ENCODE assay signal across 27 mouse cellular contexts in the genomic region with DNA sequence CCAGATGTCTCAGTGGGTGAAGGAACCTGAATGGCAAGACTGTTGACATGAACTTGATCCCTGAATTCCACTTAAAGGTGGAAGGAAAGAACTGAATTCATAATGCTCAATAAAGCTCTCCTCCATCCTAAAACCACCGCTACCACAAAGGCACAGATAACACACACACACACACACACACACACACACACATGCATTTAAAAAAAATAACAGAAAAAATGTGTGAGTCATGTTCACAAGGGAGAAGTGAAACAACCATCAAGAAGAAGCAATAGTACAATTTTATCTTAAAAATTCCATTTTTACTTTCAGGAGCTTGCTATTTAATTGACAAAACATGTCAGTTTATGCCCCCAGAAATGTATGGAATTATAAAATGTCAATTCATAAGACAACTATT.
"Had no signal": no experiment of that assay in that cellular context is flagged by ENCODE, and none has a peak within 500 bp of the region (broad histone marks: within the 10 kb centered on the region; RNA-seq: fewer than 3 reads in every experiment).

No protein-coding gene starts in this region.

- H3K4me2 ChIP-seq: embryonic facial prominence, embryonic 12.5 days; embryonic facial prominence, embryonic 13.5 days; embryonic facial prominence, embryonic 15.5 days; forebrain, embryonic 12.5 days; forebrain, embryonic 13.5 days; forebrain, embryonic 15.5 days had no signal

- H3K27ac ChIP-seq: embryonic facial prominence, embryonic 10.5 days; embryonic facial prominence, embryonic 12.5 days; embryonic facial prominence, embryonic 13.5 days; embryonic facial prominence, embryonic 15.5 days; forebrain, embryonic 10.5 days; forebrain, embryonic 12.5 days; forebrain, embryonic 13.5 days; forebrain, embryonic 15.5 days; gastrocnemius, adult 2 months; heart, adult 2 months had no signal

- H3K36me3 ChIP-seq: embryonic facial prominence, embryonic 10.5 days; embryonic facial prominence, embryonic 12.5 days; embryonic facial prominence, embryonic 13.5 days; embryonic facial prominence, embryonic 15.5 days; forebrain, embryonic 10.5 days; forebrain, embryonic 12.5 days; forebrain, embryonic 15.5 days had no signal

- H3K9ac ChIP-seq: embryonic facial prominence, embryonic 12.5 days; embryonic facial prominence, embryonic 13.5 days; embryonic facial prominence, embryonic 15.5 days; forebrain, embryonic 12.5 days; forebrain, embryonic 13.5 days; forebrain, embryonic 15.5 days; forebrain, postnatal 0 days had no signal

- H3K9me3 ChIP-seq: embryonic facial prominence, embryonic 10.5 days; embryonic facial prominence, embryonic 12.5 days; embryonic facial prominence, embryonic 13.5 days; embryonic facial prominence, embryonic 15.5 days; forebrain, embryonic 10.5 days; forebrain, embryonic 12.5 days; forebrain, embryonic 13.5 days; forebrain, embryonic 15.5 days had no signal

- DNase-seq: cerebellum, adult 9-10 months; cerebellum, adult 9-11 months; cerebellum, postnatal 10 days; cerebellum, postnatal 14 days; cerebellum, postnatal 25 days; cerebellum, postnatal 36 days; embryo, embryonic 11 days; forebrain, postnatal 0 days; gastrocnemius, adult 2 months; gastrocnemius, postnatal 10 days; gastrocnemius, postnatal 14 days; gastrocnemius, postnatal 25 days; gastrocnemius, postnatal 36 days; heart, adult 11 months; heart, adult 18-20 months; heart, adult 2 months had no signal

- H3K4me1 ChIP-seq: embryonic facial prominence, embryonic 10.5 days; embryonic facial prominence, embryonic 12.5 days; embryonic facial prominence, embryonic 13.5 days; embryonic facial prominence, embryonic 15.5 days; forebrain, embryonic 10.5 days; forebrain, embryonic 12.5 days; forebrain, embryonic 13.5 days; forebrain, embryonic 15.5 days had no signal

- ATAC-seq: forebrain, embryonic 13.5 days; forebrain, embryonic 14.5 days; forebrain, embryonic 15.5 days; forebrain, embryonic 16.5 days; forebrain, postnatal 0 days had no signal

- H3K4me3 ChIP-seq: embryonic facial prominence, embryonic 10.5 days; embryonic facial prominence, embryonic 12.5 days; embryonic facial prominence, embryonic 13.5 days; embryonic facial prominence, embryonic 15.5 days; erythroblast, embryonic 14.5 days; forebrain, embryonic 10.5 days; forebrain, embryonic 12.5 days; forebrain, embryonic 13.5 days; forebrain, embryonic 15.5 days; gastrocnemius, adult 2 months; heart, adult 2 months had no signal

- H3K27me3 ChIP-seq: embryonic facial prominence, embryonic 12.5 days; embryonic facial prominence, embryonic 13.5 days; embryonic facial prominence, embryonic 15.5 days; forebrain, embryonic 12.5 days; forebrain, embryonic 13.5 days; forebrain, embryonic 15.5 days had no signal
